Mouse (Mus musculus) stomach, postnatal 0 days (tissue): Measurements from ENCODE around the gene Pramef12. TPM values are rescaled to one million over a fixed set of nuclear protein-coding genes. Genes with fewer than 3 reads are reported as not detected.

Source experiments
- ATAC-seq: fragments of 200-750 bp; cut with Nextera tagmentation; 2 replicates; pipeline ENCODE4 v1.8.0; 2017; ENCODE audit not compliant: low FRiP score, low TSS enrichment
- DNase-seq: peaks from one replicate; pipeline ENCODE4 v3.0.0-alpha.2; 2016; ENCODE audit warnings: low spot score
- H3K27ac ChIP-seq: fragments of 300-500 bp; sonication (generic); replicated peaks from 2 replicates; pipeline ENCODE4 v1.5.1; 2014; ENCODE audit warnings: mild to moderate bottlenecking, control low read depth
- H3K27me3 ChIP-seq: fragments of 300-500 bp; sonication (generic); 2 replicates; pipeline ENCODE4 v1.6.1; 2014; ENCODE audit warnings: low read length; ENCODE audit not compliant: control insufficient read depth, insufficient read depth
- H3K36me3 ChIP-seq: fragments of 300-500 bp; sonication (generic); 2 replicates; pipeline ENCODE4 v1.6.1; 2014; ENCODE audit warnings: low read length, mixed read lengths; ENCODE audit not compliant: control insufficient read depth, insufficient read depth
- H3K4me1 ChIP-seq: fragments of 300-500 bp; sonication (generic); replicated peaks from 2 replicates; pipeline ENCODE4 v1.6.1; 2014; ENCODE audit warnings: antibody characterized with exemption; ENCODE audit not compliant: control insufficient read depth, insufficient read depth
- H3K4me2 ChIP-seq: fragments of 300-500 bp; sonication (generic); replicated peaks from 2 replicates; pipeline ENCODE4 v1.6.1; 2014; ENCODE audit warnings: low read depth, mild to moderate bottlenecking, control low read depth, moderate library complexity
- H3K4me3 ChIP-seq: fragments of 300-500 bp; sonication (generic); 2 replicates; pipeline ENCODE4 v1.5.1; 2014; ENCODE audit warnings: low read depth, low read length, control low read depth
- H3K9ac ChIP-seq: fragments of 300-500 bp; sonication (generic); 2 replicates; pipeline ENCODE4 v1.6.1; 2014; ENCODE audit warnings: mild to moderate bottlenecking, low read length, control low read depth, mixed read lengths
- H3K9me3 ChIP-seq: fragments of 300-500 bp; sonication (generic); 2 replicates; pipeline ENCODE4 v1.6.1; 2016; ENCODE audit warnings: low read length; ENCODE audit not compliant: control insufficient read depth
- CTCF ChIP-seq: IDR thresholded peaks from 2 replicates; pipeline ENCODE4 v1.5.1; 2016; ENCODE audit warnings: antibody characterized with exemption, low read depth, mild to moderate bottlenecking, moderate library complexity
- EP300 ChIP-seq: optimal IDR thresholded peaks from 2 replicates; pipeline ENCODE3; 2016; ENCODE audit warnings: antibody characterized with exemption
- WGBS: fragments of 180-500 bp; shearing (Covaris S2); extraction: QIAGEN DNeasy Blood & Tissue Kit; methylation state at CpG from one replicate; pipeline ENCODE4 v1.1.7; 2014; 5-methylcytosine and 5-hydroxymethylcytosine counted together
- polyA plus RNA-seq: library from polyadenylated mRNA; unstranded; fragments of >200 nt; fragmentation: Nextera tagmentation; extraction: Ambion mirVana; gene quantifications from 2 replicates; pipeline ENCODE4 v1.2.1, GENCODE M21; 2015

Pramef12 gene
- polyA plus RNA-seq, 1 experiment from 2014 or later: 0.25 TPM

DNA sequence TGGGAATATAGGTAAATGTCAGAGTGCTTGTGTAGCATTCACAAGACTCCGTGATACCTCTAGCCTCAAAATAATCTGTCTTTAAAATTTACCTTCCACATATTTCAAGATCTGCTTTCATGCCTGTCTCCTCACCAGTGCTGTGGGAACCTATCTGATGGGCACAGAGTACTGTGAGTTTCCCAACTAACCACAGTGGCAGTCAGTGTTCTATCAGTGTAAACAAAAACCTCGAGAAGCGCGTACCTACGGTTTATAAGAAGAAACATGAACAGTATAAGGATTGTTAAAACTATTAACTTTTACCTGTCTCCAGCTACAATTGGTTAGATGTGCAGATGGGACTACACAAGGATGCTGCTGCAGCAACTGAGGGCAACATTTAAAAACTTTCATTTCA lies 25.0 kb upstream of the Pramef12 start:
- no peaks in the 10 kb centered on the region for H3K9me3 ChIP-seq
- no peaks in the 10 kb centered on the region for H3K36me3 ChIP-seq
- no peak for TF ChIP-seq EP300
- no peak for TF ChIP-seq CTCF
- H3K4me1 ChIP-seq: no peaks in the 10 kb centered on the region
- H3K9ac ChIP-seq: no peak overlapping the region
- no peak overlapping the region for H3K4me3 ChIP-seq
- DNase-seq (no peak), ATAC-seq (no peak)
- no peak overlapping the region for H3K27ac ChIP-seq
- H3K27me3 ChIP-seq: no peaks in the 10 kb centered on the region
- WGBS: 90% methylated on average over 5 of the region's 5 CpGs
- H3K4me2 ChIP-seq: no peak overlapping the region

DNA sequence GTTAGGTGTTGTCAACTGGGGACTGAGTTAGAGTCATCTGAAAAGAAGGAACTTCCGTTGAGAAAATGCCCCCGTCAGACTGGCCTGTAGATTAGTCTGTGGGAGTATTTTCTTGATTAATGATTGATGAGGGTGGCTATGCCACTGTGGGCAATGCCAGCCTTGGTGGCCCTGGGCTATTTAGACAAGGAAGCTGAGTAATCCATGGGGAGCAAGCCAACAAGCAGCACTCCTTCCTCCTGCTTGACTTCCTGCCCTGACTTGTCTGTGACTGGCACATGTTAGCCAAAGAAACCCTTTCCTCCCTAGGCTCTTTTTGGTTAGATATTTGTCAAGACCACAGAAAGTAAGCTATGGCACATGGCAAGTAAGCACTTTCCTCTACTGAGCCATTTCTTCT lies 22.5 kb upstream of the Pramef12 start:
- Histone ChIP-seq H3K9me3 (no peaks in the 10 kb centered on the region), H3K27ac (no peak overlapping the region), H3K36me3 (no peaks in the 10 kb centered on the region), H3K27me3 (no peaks in the 10 kb centered on the region), H3K4me1 (no peaks in the 10 kb centered on the region), H3K4me2 (no peak overlapping the region), H3K4me3 (no peak overlapping the region), H3K9ac (no peak overlapping the region)
- DNase-seq: no peak
- no peak for TF ChIP-seq EP300
- TF ChIP-seq CTCF: no peak
- WGBS: 53% methylated on average over 2 of the region's 2 CpGs
- ATAC-seq: no peak

DNA sequence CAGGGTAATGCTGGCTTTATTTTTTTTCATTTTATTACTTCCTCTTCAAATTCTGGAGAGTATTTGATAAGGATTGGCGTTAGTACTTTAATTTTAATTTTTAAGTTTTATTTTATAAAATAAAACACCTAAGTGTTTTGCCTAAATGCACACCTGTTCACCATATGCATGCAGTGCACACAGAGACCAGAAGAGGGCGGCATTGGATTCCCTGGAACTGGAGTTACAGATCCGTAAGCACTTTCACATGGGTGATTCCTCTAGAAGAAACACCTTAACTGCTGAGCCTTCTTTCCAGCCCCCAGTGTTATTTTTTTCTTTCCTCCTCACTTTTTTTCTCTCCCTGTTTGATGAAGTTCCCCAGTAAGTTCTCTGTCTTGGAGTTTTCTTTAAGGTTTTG lies 20.6 kb upstream of the Pramef12 start:
- DNase-seq: peak; percentile 26
- Histone ChIP-seq H3K9me3 (no peaks in the 10 kb centered on the region), H3K27ac (no peak overlapping the region), H3K36me3 (no peaks in the 10 kb centered on the region), H3K9ac (no peak overlapping the region), H3K4me1 (no peaks in the 10 kb centered on the region), H3K27me3 (no peaks in the 10 kb centered on the region), H3K4me3 (no peak overlapping the region), H3K4me2 (no peak overlapping the region)
- peak; percentile 58 for TF ChIP-seq CTCF
- TF ChIP-seq EP300: no peak
- 22% methylated on average over 3 of the region's 3 CpGs for WGBS
- no peak for ATAC-seq

DNA sequence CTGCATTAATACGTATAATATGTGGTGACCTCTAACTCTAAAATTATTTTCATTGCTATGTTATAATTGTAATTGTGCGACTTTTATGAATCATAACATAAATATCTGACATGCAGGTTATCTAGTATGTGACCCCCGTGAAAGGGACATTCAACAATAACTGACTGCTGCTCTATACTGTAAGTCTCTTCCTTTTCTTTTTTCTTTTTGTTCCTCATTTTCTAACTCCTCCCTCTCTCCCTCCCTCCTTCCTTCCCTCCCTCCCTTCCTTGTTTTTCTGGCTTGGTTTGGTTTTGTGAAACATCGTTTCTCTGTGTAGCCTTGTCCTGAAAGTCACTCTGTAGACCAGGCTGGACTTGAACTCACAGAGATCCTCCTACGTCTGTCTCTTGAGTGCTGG lies 16.3 kb upstream of the Pramef12 start:
- 74% methylated on average over 5 of the region's 5 CpGs for WGBS
- Histone ChIP-seq H3K36me3 (no peaks in the 10 kb centered on the region), H3K27ac (no peak overlapping the region), H3K4me1 (no peaks in the 10 kb centered on the region), H3K4me3 (no peak overlapping the region), H3K27me3 (no peaks in the 10 kb centered on the region), H3K9ac (no peak overlapping the region), H3K4me2 (no peak overlapping the region), H3K9me3 (no peaks in the 10 kb centered on the region)
- ATAC-seq (no peak), DNase-seq (no peak)
- TF ChIP-seq CTCF (no peak), EP300 (no peak)

DNA sequence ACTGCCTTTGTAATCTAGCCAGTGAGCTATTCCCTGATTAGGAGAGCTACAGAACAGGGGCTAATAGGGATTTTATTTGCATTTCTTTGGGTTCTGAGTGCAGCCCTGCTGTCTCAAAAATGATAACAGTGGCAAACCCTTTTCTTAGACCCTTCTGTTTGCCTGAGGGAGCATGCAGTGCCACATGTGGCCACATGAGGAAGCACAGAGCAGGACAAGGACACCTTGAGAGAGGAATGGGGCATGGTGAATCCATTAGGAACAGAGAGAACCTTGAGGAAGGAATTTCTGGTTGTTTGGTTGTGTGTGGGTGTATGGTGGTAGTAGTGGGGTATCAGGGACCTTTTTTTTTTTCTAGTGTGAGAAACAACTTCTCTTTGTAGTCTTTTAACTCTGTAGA lies 12.4 kb upstream of the Pramef12 start:
- Histone ChIP-seq H3K4me3 (no peak overlapping the region), H3K9me3 (no peaks in the 10 kb centered on the region), H3K9ac (no peak overlapping the region), H3K27me3 (no peaks in the 10 kb centered on the region), H3K4me2 (no peak overlapping the region), H3K4me1 (no peaks in the 10 kb centered on the region), H3K36me3 (no peaks in the 10 kb centered on the region), H3K27ac (no peak overlapping the region)
- no peak for DNase-seq
- ATAC-seq: no peak
- TF ChIP-seq EP300: no peak
- peak; percentile 66 for TF ChIP-seq CTCF

DNA sequence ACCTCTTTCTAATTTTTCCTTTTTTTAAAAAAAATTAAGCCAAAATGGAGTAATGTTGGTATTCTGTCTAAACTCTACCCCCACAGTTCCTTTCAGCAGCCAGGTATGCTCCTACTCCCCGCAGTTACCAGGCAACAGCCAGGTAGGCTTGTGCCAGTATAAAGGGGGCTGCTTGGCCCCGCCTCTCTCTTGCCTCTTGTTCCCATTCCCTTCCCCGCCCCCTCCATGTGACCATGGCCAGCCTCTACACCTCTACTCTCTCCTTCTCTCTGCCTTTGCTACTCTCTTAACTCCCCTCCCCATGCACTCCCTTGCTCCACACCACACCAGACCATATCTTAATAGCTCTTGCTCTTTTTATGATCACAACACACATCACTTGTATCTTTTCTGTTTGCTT lies 2.0 kb downstream of the Pramef12 start:
- DNase-seq (no peak), ATAC-seq (no peak)
- WGBS: 58% methylated on average over 3 of the region's 3 CpGs
- no peaks in the 10 kb centered on the region for H3K9me3 ChIP-seq
- no peak overlapping the region for H3K4me2 ChIP-seq
- H3K9ac ChIP-seq: no peak overlapping the region
- H3K36me3 ChIP-seq: no peaks in the 10 kb centered on the region
- H3K27me3 ChIP-seq: no peaks in the 10 kb centered on the region
- no peak overlapping the region for H3K4me3 ChIP-seq
- no peak for TF ChIP-seq EP300
- TF ChIP-seq CTCF: no peak
- no peaks in the 10 kb centered on the region for H3K4me1 ChIP-seq
- no peak overlapping the region for H3K27ac ChIP-seq
